Mouse (Mus musculus) naive thymus-derived CD4-positive, alpha-beta T cell, adult 2 months (primary cell): ENCODE data around the gene Qpct.
A peak's percentile ranks its signal among the peaks of the same experiment; 100 is the strongest.

Source experiments
- DNase-seq: peaks from one replicate; pipeline ENCODE4 v3.0.0-alpha.2; 2011; ENCODE audit warnings: low read depth

The Qpct gene

GRCm38 (mm10) chr17:79051606-79052005 is at the start of gene Qpct:
TSS of gene Qpct (plus strand) at chr17:79051906.
- DNase-seq, result no peak

GRCm38 (mm10) chr17:79013625-79014024 is 38.1 kb upstream of the Qpct start:
- DNase-seq, result no peak

GRCm38 (mm10) chr17:79014911-79015685 is 36.6 kb upstream of the Qpct start:
- no peak for DNase-seq

GRCm38 (mm10) chr17:79015831-79016230 is 35.9 kb upstream of the Qpct start:
- DNase-seq, result peak; percentile 33

GRCm38 (mm10) chr17:79018422-79018821 is 33.3 kb upstream of the Qpct start:
- DNase-seq, result no peak

DNA sequence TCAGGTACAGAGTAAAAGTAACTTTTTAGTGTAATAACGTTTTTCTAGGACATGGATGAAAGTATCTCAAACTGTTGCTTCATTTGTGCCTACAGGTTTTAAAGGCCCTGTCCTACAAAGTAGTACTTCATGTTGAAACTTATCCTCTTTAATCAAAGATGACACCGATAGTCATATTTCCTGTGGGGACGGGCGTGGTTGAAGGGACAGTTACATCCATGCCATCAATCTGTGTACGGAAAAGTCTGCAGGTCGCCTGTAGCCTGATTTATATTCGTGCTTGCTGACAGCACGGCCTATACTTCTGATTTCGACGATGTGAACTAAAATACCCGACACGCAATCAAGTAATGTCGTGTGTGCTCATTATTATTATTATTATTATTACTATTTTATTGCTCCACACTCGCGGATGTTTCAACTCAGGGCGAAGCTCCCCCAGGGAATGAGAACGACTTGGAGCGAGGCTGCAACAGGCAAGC is 31.9 kb upstream of the Qpct start:
- DNase-seq, result peak; percentile 43

DNA sequence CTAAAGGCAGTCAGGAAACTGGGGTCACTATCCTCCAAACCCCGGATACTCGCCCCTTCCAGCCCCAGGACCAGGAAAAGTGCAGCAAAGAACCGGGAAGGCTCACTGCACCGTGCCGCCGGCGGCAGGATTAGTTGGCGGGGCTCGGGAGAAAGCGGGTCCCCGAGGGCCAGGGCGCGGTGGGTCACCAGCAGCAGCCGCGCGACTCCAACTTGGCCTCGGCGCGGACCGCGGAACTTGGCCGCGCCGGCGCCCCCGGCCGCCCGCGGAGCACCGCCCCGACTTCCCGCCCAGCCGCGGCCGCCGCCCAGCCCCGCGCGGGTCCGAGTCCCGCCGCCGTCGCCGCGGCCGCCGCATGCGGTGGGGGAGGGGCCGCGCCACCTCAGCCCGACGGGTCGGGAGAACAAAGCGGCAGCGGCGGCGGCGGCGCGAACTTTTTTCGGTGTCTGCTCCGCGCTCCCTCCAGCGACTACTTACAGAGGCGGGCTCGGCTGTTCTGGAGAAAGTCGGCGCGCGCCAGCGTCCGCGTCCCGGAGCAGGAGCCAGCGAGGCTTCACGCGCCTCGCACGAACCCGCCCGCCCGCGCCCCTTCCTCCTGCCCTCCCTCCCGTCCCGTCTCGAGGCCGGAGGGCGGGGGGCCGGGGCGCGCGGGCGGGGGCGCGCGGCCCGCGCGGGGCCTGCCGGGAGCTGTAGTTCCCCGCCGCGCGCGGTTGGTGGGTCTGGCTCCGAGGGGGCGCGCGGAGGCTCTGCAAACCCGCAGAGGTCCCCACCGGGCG is 31.3 kb upstream of the Qpct start, which contains the start of gene Prkd3:
Prkd3 (minus strand) TSS at position 609 of the 776 bp plus-strand sequence.
- DNase-seq, result peak; percentile 72

- DNase-seq, result no peak
These were observed 30.7 kb upstream of the Qpct start for GRCm38 (mm10) chr17:79020984-79021335.

- DNase-seq, result no peak
These were observed 29.0 kb upstream of the Qpct start for GRCm38 (mm10) chr17:79022746-79023145.

DNA sequence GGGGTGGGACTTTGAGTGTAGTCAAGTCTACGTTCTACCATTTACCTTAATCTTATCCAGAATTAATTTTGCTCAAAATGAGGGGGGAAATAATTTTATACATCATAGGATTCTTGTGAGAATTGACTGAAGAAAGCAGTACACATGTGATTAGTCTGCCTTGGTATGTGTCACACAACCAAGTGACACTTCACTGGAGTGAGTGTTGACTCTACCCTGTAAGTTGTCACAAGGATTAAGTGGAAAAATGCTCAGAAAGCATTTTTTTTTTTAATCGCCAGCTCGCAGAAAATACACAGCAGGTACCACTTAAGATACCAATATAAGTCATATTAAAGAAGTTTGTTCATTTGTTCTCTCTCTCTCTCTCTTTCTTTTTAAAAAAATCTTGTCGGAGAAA is 27.2 kb upstream of the Qpct start:
- DNase-seq, result no peak

DNA sequence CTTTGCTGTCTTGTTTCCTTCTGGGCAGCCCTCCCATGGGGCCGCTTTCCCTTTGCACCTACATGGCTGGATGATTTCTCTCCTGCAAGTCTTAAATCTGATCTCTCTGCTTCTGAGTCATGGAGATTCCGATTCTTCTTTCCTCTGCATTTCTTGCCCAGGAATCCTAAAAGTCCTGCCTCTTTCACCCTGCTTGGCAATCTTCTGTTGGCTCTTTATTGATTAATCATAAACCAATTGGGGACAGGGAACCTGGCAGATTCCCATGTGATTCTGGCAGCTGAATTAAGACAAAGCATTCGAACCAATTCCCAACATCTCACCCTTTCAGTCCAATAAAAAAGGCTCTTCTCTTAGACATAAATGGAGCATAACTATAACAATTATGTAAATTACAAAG is 22.5 kb upstream of the Qpct start:
- no peak for DNase-seq

GRCm38 (mm10) chr17:79031569-79031968 is 20.1 kb upstream of the Qpct start:
- no peak for DNase-seq

GRCm38 (mm10) chr17:79032782-79033181 is 18.9 kb upstream of the Qpct start:
- no peak for DNase-seq

GRCm38 (mm10) chr17:79039660-79040059 is 12.0 kb upstream of the Qpct start:
- DNase-seq, result no peak

GRCm38 (mm10) chr17:79043705-79044104 is 8.0 kb upstream of the Qpct start:
- DNase-seq, result no peak

DNA sequence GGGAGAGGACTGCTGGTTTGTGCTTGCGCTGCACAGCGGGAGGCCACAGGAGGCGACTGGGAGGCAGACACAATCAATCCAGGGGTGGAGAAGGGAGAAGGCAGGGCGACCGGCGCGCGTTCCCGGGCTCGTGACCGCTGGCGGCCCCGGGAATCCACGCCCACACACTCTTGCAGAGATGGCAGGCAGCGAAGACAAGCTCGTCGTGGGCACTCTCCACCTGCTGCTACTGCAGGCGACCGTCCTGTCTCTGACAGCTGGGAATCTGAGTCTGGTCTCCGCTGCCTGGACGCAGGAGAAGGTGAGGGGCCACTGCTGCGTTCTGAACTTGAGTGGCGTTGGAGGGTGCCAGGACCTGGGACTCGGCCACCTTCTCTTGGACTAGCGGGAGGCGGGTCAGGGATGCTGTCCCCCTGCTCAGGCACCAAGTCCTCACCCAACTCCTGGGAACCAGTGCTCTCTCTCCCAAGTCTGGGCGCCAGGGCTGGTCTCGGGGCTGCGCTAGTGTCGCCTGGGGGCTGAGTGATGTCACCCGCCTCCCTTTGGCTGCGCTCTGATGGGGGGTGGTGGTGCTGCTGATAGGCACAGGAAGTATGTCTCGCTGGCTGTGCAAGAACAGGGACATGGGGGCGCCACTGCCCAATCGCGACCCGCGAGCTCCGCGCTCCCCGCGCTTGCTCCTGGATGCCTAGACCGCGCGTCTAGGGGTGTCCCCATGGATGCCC is 544 bp downstream of the Qpct start:
- peak; percentile 76 for DNase-seq

GRCm38 (mm10) chr17:79058271-79058670 is 6.6 kb downstream of the Qpct start:
- DNase-seq, result no peak

GRCm38 (mm10) chr17:79060221-79060620 is 8.5 kb downstream of the Qpct start:
- no peak for DNase-seq

GRCm38 (mm10) chr17:79064250-79064649 is 12.5 kb downstream of the Qpct start:
- DNase-seq, result no peak

GRCm38 (mm10) chr17:79068581-79068980 is 16.9 kb downstream of the Qpct start:
- no peak for DNase-seq

GRCm38 (mm10) chr17:79069019-79069418 is 17.3 kb downstream of the Qpct start:
- no peak for DNase-seq

DNA sequence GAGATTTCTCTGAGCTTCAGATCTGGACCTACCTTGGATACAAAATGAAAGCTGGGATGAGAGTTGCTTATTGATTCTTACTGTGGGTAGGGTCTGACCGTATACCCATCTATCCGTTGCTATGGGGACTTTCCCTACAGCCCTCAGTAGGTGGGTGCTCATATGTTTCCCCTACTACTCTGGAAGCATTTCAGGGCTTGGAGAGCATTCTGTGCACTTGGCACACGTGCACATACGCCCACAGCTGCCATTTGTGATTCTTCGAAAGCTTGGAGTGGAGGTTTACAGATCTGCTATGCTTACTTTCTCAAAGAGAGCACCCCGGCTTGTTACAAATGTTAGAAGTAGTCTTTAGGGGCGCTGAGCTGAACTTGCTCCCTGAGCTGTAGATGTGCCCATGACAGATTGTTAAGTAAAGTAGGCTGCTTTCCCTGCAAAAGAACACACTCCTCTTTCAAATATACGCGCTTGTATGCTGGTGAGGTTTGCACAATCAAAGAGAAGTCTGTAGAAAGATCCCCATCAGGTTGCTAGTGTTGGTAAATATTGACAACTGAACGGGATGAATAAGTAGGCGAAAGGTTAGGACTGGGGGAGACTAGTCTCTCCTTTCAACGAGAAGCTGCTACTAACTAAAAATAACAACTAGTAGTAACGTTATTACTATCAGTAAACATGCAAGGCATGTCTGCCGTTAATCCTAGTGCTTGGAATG is 18.2 kb downstream of the Qpct start:
- no peak for DNase-seq
